Mouse (Mus musculus) neural tube, embryonic 11.5 days (tissue): ENCODE measurements around the gene 4930558C23Rik. TPM values are rescaled to one million over a fixed set of nuclear protein-coding genes. Genes with fewer than 3 reads are reported as not detected.

Source experiments
- polyA plus RNA-seq: library from polyadenylated mRNA; unstranded; fragments of >200 nt; fragmentation: Nextera tagmentation; extraction: Ambion mirVana; gene quantifications from 2 replicates; pipeline ENCODE4 v1.2.1, GENCODE M21; 2014

Gene 4930558C23Rik
- polyA plus RNA-seq, 1 experiment from 2014 or later = not detected

Other genes starting within 250 kb of the 4930558C23Rik start
- gene Sema6c, start 242.4 kb downstream of the 4930558C23Rik start, polyA plus RNA-seq = 22.5 and 24.4 TPM in 2 replicates
- 4.7 and 4.8 TPM in 2 replicates for gene Gabpb2, start 184.9 kb downstream of the 4930558C23Rik start, polyA plus RNA-seq
- 104 and 109 TPM in 2 replicates for gene Cdc42se1, start 174.1 kb downstream of the 4930558C23Rik start, polyA plus RNA-seq
- 173 and 176 TPM in 2 replicates for gene Mllt11, start 170.7 kb downstream of the 4930558C23Rik start, polyA plus RNA-seq
- 0.33 TPM in 1 of 2 replicates, not detected in the other for gene Gm128, start 161.2 kb downstream of the 4930558C23Rik start, polyA plus RNA-seq
- 0.31 and 0.54 TPM in 2 replicates for gene Bnipl, start 151.6 kb downstream of the 4930558C23Rik start, polyA plus RNA-seq
- 46.1 and 48.1 TPM in 2 replicates for gene Mindy1, start 121.5 kb downstream of the 4930558C23Rik start, polyA plus RNA-seq
- 32.4 and 32.9 TPM in 2 replicates for gene Prune1, start 120.8 kb downstream of the 4930558C23Rik start, polyA plus RNA-seq
- 1.2 TPM in 2 replicates for gene Anxa9, start 95.7 kb downstream of the 4930558C23Rik start, polyA plus RNA-seq
- gene Cers2, start 88.0 kb downstream of the 4930558C23Rik start, polyA plus RNA-seq = 107 and 109 TPM in 2 replicates
- gene Setdb1, start 45.6 kb downstream of the 4930558C23Rik start, polyA plus RNA-seq = 67.1 and 68.7 TPM in 2 replicates
- 23.4 and 27.2 TPM in 2 replicates for gene Arnt, start 31.5 kb upstream of the 4930558C23Rik start, polyA plus RNA-seq
- gene Ctsk, start 96.4 kb upstream of the 4930558C23Rik start, polyA plus RNA-seq = 7.3 and 8.4 TPM in 2 replicates
- gene Ctss, start 123.9 kb upstream of the 4930558C23Rik start, polyA plus RNA-seq = 8.3 and 8.8 TPM in 2 replicates
- not detected in 2 replicates for gene Hormad1, start 156.8 kb upstream of the 4930558C23Rik start, polyA plus RNA-seq
- gene Golph3l, start 186.1 kb upstream of the 4930558C23Rik start, polyA plus RNA-seq = 41.2 and 41.5 TPM in 2 replicates
- gene Ensa, start 222.2 kb upstream of the 4930558C23Rik start, polyA plus RNA-seq = 84.4 TPM in 2 replicates